Mouse (Mus musculus): ENCODE data around the gene Acss1. TPM values are rescaled to one million over a fixed set of nuclear protein-coding genes. Genes with fewer than 3 reads are reported as not detected.

The Acss1 gene
- polyA plus RNA-seq (2012; ENCODE audit: insufficient read depth, insufficient read length, low replicate concordance, missing spikeins) = not detected in 2 replicates

- 4% methylated on average over 61 of the region's 61 CpGs for WGBS
- Histone ChIP-seq H3K4me3 (ENCODE audit: insufficient read depth, low read depth, low read length) (peak within 1 kb of the TSS; percentile 72), H3K4me1 (ENCODE audit: control insufficient read depth, insufficient read depth, low read length) (peaks cover 19% of the 10 kb centered on the region), H3K27ac (ENCODE audit: insufficient read depth, low read depth, low read length) (peak within 1 kb of the TSS; percentile 78)
- TF ChIP-seq POLR2A (IDR thresholded peaks at IDR 0.05; ENCODE audit: insufficient read depth, low read depth, low read length) = no peak
- no peak for TF ChIP-seq CTCF (IDR thresholded peaks at IDR 0.05; ENCODE audit: insufficient read depth, low read depth, low read length)
Measured at GRCm38 (mm10) chr2:150667820-150668766, at the start of gene Acss1. Gene Acss1, minus strand, starts transcription at chr2:150668500.

DNA sequence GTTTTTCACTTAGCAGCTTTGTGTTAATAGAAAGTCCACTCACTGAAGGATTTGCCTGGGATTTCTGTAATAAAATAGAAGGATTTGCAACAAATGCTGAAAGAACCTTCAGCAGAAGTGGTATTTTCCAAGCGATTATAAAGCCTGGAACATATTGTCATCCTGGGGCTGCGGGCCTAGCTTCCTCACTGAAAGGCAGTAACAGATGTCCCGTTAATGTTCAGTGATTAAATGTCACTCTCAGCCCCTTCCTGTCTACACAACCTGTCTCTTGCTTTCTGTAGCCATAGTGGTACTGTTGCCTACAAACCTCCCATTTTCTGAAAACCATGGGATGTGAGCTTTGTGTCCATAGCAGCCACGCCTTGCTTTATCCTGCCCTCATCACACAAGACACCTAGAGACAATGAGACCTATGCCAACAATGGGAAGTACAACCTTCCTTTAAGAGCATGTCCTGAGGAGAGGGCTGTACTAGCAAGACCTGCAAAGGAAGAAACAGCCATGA, 43.9 kb upstream of the Acss1 start:
- WGBS = 77% methylated on average over 4 of the region's 4 CpGs
- TF ChIP-seq POLR2A (IDR thresholded peaks at IDR 0.05; ENCODE audit: insufficient read depth, low read depth, low read length) (no peak), CTCF (IDR thresholded peaks at IDR 0.05; ENCODE audit: insufficient read depth, low read depth, low read length) (no peak)
- no peak overlapping the region for H3K27ac ChIP-seq (ENCODE audit: insufficient read depth, low read depth, low read length)
- no peaks in the 10 kb centered on the region for H3K4me1 ChIP-seq (ENCODE audit: control insufficient read depth, insufficient read depth, low read length)
- H3K4me3 ChIP-seq (ENCODE audit: insufficient read depth, low read depth, low read length) = no peak overlapping the region

- H3K4me3 ChIP-seq (ENCODE audit: insufficient read depth, low read depth, low read length) = no peak overlapping the region
- TF ChIP-seq POLR2A (IDR thresholded peaks at IDR 0.05; ENCODE audit: insufficient read depth, low read depth, low read length) (no peak), CTCF (IDR thresholded peaks at IDR 0.05; ENCODE audit: insufficient read depth, low read depth, low read length) (no peak)
- WGBS = 57% methylated on average over 6 of the region's 6 CpGs
Measured at GRCm38 (mm10) chr2:150691481-150692170, 23.3 kb upstream of the Acss1 start.

DNA sequence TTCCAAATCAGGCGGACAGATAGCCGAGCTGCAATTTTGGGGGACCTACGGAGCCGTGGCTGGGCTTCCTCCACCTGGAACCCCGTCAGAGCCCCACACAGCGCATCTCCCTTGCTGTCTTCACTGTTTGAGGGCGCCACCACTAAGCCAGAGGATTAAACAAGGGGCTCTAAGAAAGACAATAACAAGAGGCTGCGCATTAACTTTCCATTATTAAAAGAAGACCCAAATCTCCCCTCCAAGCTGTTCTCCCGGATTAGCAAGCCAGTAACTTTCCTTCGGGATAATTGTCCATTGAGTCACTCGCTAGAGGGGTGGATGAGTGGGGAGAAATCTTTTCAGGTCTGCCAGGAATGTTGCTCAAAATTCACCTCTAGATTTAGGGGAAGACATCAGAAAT, 21.9 kb upstream of the Acss1 start:
- Histone ChIP-seq H3K4me1 (ENCODE audit: control insufficient read depth, insufficient read depth, low read length) (peaks cover 10% of the 10 kb centered on the region), H3K4me3 (ENCODE audit: insufficient read depth, low read depth, low read length) (no peak overlapping the region), H3K27ac (ENCODE audit: insufficient read depth, low read depth, low read length) (no peak overlapping the region)
- no peak for TF ChIP-seq CTCF (IDR thresholded peaks at IDR 0.05; ENCODE audit: insufficient read depth, low read depth, low read length)
- no peak for TF ChIP-seq POLR2A (IDR thresholded peaks at IDR 0.05; ENCODE audit: insufficient read depth, low read depth, low read length)
- WGBS = 21% methylated on average over 11 of the region's 11 CpGs

More at GRCm38 (mm10) chr2:150691481-150692170, 23.3 kb upstream of the Acss1 start:
- Histone ChIP-seq H3K27ac (ENCODE audit: insufficient read depth, low read depth, low read length) (no peak overlapping the region), H3K4me1 (ENCODE audit: control insufficient read depth, insufficient read depth, low read length) (peaks cover 10% of the 10 kb centered on the region)

- WGBS = 42% methylated on average over 16 of the region's 16 CpGs
- peaks cover 10% of the 10 kb centered on the region for H3K4me1 ChIP-seq (ENCODE audit: control insufficient read depth, insufficient read depth, low read length)
- peak within 1 kb of the TSS; percentile 2; the same call in 1 of the 2 replicates for H3K4me3 ChIP-seq (ENCODE audit: insufficient read depth, low read depth, low read length)
- H3K27ac ChIP-seq (ENCODE audit: insufficient read depth, low read depth, low read length) = no peak within 1 kb of the TSS
- no peak for TF ChIP-seq CTCF (IDR thresholded peaks at IDR 0.05; ENCODE audit: insufficient read depth, low read depth, low read length)
- TF ChIP-seq POLR2A (IDR thresholded peaks at IDR 0.05; ENCODE audit: insufficient read depth, low read depth, low read length) = no peak
Measured at GRCm38 (mm10) chr2:150689223-150689800, 21.0 kb upstream of the Acss1 start, which contains the start of gene Vsx1. Gene Vsx1, minus strand, starts transcription at chr2:150689360.

DNA sequence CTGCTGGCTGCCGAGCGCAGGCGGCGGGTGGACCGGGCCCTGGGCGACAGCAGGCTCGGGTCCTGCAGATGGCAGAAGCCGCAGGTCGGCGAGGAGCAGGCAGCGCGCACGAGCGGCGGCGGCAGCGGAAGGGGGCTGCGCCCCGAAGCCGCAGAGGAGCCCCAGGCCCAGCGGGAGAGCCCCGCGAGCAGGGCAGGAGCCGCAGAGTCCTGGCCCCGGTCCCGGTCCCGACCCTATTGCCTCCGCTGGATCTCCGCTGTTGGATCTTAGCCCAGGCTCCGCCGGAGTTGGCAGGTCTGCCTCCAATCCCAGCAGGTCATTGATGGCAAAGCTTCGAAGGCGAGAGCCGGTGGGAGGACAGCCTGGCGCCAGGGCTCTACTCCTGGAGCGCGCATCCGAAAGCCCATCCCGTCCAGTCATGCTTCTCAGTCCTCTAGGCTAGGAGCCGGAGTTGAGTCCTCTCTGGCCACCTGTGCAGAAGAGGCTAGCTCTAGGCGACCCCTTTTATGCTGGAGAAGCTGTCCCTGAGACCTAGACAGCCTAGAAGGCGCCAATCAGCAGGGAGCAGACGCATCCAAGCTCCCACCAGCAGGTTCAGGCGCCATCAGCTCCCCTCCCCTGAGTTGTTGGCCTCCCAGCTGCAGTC, 20.4 kb upstream of the Acss1 start:
- under 1% methylated on average over 44 of the region's 44 CpGs for WGBS
- TF ChIP-seq POLR2A (IDR thresholded peaks at IDR 0.05; ENCODE audit: insufficient read depth, low read depth, low read length) (no peak), CTCF (IDR thresholded peaks at IDR 0.05; ENCODE audit: insufficient read depth, low read depth, low read length) (no peak)
- no peak overlapping the region for H3K27ac ChIP-seq (ENCODE audit: insufficient read depth, low read depth, low read length)
- H3K4me1 ChIP-seq (ENCODE audit: control insufficient read depth, insufficient read depth, low read length) = peaks cover 10% of the 10 kb centered on the region
- peak overlapping the region; percentile 2; the same call in 1 of the 2 replicates for H3K4me3 ChIP-seq (ENCODE audit: insufficient read depth, low read depth, low read length)

DNA sequence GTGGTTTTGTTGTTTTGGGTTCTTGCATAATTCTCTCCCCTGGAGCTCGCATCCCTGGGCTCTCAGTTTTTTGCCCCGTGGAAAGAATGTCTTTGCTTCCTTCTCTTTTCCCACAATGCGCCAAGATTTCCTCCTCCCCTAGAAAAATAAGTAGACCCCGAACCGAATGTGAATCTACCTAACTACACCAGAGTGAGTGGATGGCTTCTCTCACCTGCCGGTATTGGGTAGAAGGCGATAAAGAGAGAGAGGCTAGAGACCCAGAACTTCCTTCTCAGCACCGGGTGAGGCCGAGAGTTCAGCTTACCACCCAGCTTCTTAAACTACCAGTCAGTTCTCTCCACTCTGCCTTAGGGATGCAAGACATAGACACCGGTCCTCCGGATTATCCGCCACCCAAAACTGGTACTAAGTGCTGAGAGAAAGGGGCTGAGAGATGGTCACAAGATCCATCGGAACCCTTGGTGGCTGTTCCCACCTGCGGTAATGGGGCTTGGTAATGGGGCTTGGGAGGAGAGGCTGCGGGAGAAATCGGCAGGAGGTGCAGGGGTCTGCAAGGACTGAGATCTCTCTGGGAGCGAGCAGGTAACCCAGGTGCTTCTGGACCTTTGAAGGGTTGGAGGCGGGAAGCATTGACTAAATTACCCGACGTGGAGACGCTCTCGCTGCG, 19.7 kb upstream of the Acss1 start:
- Histone ChIP-seq H3K4me1 (ENCODE audit: control insufficient read depth, insufficient read depth, low read length) (peaks cover 10% of the 10 kb centered on the region), H3K4me3 (ENCODE audit: insufficient read depth, low read depth, low read length) (0 out of 2 replicates have a peak overlapping the region, but pooled peaks have one; percentile 2), H3K27ac (ENCODE audit: insufficient read depth, low read depth, low read length) (no peak overlapping the region)
- whole genome bisulfite sequencing = 6% methylated on average over 23 of the region's 23 CpGs
- TF ChIP-seq POLR2A (IDR thresholded peaks at IDR 0.05; ENCODE audit: insufficient read depth, low read depth, low read length) (no peak), CTCF (IDR thresholded peaks at IDR 0.05; ENCODE audit: insufficient read depth, low read depth, low read length) (no peak; the same call in 1 of the 2 replicates)

All from olfactory bulb, adult 2 months (tissue).